Mouse (Mus musculus): Measurements from ENCODE around the gene Papss1.
A peak's percentile ranks its signal among the peaks of the same experiment; 100 is the strongest.

Gene Papss1

GRCm38 (mm10) chr3:131586818-131587217 is 22.2 kb downstream of the Papss1 start:
- DNase-seq (ENCODE audit: low read depth) = peak; percentile 21

- no peak for DNase-seq (ENCODE audit: low read depth)
Observed at GRCm38 (mm10) chr3:131587959-131588358, 23.4 kb downstream of the Papss1 start.

GRCm38 (mm10) chr3:131593143-131593798 is 28.7 kb downstream of the Papss1 start:
- peak; percentile 62 for DNase-seq (ENCODE audit: low read depth)

- DNase-seq (ENCODE audit: low read depth) = no peak
Observed at GRCm38 (mm10) chr3:131594361-131594760, 29.8 kb downstream of the Papss1 start.

GRCm38 (mm10) chr3:131595546-131596245 is 31.1 kb downstream of the Papss1 start:
- DNase-seq (ENCODE audit: low read depth) = no peak

- no peak for DNase-seq (ENCODE audit: low read depth)
Observed at GRCm38 (mm10) chr3:131600726-131601125, 36.2 kb downstream of the Papss1 start.

GRCm38 (mm10) chr3:131601366-131601765 is 36.8 kb downstream of the Papss1 start:
- DNase-seq (ENCODE audit: low read depth) = no peak

GRCm38 (mm10) chr3:131602995-131603414 is 38.4 kb downstream of the Papss1 start:
- no peak for DNase-seq (ENCODE audit: low read depth)

GRCm38 (mm10) chr3:131608112-131608511 is 43.5 kb downstream of the Papss1 start:
- DNase-seq (ENCODE audit: low read depth) = no peak

- no peak for DNase-seq (ENCODE audit: low read depth)
Observed at GRCm38 (mm10) chr3:131609651-131610050, 45.1 kb downstream of the Papss1 start.

GRCm38 (mm10) chr3:131610595-131610994 is 46.0 kb downstream of the Papss1 start:
- DNase-seq (ENCODE audit: low read depth) = no peak

- DNase-seq (ENCODE audit: low read depth) = no peak
Observed at GRCm38 (mm10) chr3:131612847-131613246, 48.3 kb downstream of the Papss1 start.

- no peak for DNase-seq (ENCODE audit: low read depth)
Observed at GRCm38 (mm10) chr3:131614056-131614455, 49.5 kb downstream of the Papss1 start.

GRCm38 (mm10) chr3:131618580-131619338 is 54.2 kb downstream of the Papss1 start:
- peak; percentile 39 for DNase-seq (ENCODE audit: low read depth)

- DNase-seq (ENCODE audit: low read depth) = no peak
Observed at GRCm38 (mm10) chr3:131623208-131623607, 58.6 kb downstream of the Papss1 start.

- no peak for DNase-seq (ENCODE audit: low read depth)
Observed at GRCm38 (mm10) chr3:131624063-131624462, 59.5 kb downstream of the Papss1 start.

GRCm38 (mm10) chr3:131627476-131627875 is 62.9 kb downstream of the Papss1 start:
- DNase-seq (ENCODE audit: low read depth) = no peak

- no peak for DNase-seq (ENCODE audit: low read depth)
Observed at GRCm38 (mm10) chr3:131628265-131628664, 63.7 kb downstream of the Papss1 start.

- no peak for DNase-seq (ENCODE audit: low read depth)
Observed at GRCm38 (mm10) chr3:131628931-131629330, 64.4 kb downstream of the Papss1 start.

- DNase-seq (ENCODE audit: low read depth) = no peak
Observed at GRCm38 (mm10) chr3:131630407-131631317, 66.1 kb downstream of the Papss1 start.

- DNase-seq (ENCODE audit: low read depth) = no peak
Observed at GRCm38 (mm10) chr3:131631318-131631870, 66.8 kb downstream of the Papss1 start.
